In genomic region chrX:56380852-56381251, GRCm38 (mm10) we compare ENCODE assay signal across 28 mouse cellular contexts. TPM values are rescaled to one million over a fixed set of nuclear protein-coding genes. Genes with fewer than 3 reads are reported as not detected.
DNase-seq lines count a peak whose midpoint lies in the region; ATAC-seq and TF ChIP-seq lines count a peak whose summit lies in the region.
"Had no signal": no experiment of that assay in that cellular context is flagged by ENCODE, and none has a peak within 500 bp of the region (broad histone marks: within the 10 kb centered on the region; RNA-seq: fewer than 3 reads in every experiment).

No protein-coding gene starts in this region.

- no peaks in the 10 kb centered on the region for H3K9me3 ChIP-seq in heart, embryonic 11.5 days (replicated peaks; ENCODE audit: control insufficient read depth, low read length)
- no peaks in the 10 kb centered on the region for H3K9me3 ChIP-seq in midbrain, postnatal 0 days (ENCODE audit: low read length)
- H3K9me3 ChIP-seq: embryonic facial prominence, embryonic 15.5 days; forebrain, embryonic 12.5 days had no signal

- no peak for TF ChIP-seq CTCF in midbrain, postnatal 0 days (IDR thresholded peaks at IDR 0.05)

- no peak overlapping the region for H3K4me2 ChIP-seq in heart, embryonic 11.5 days
- H3K4me2 ChIP-seq in midbrain, postnatal 0 days (ENCODE audit: low read depth, low read length, poor library complexity, severe bottlenecking), result no peak overlapping the region
- H3K4me2 ChIP-seq: embryonic facial prominence, embryonic 13.5 days; embryonic facial prominence, embryonic 15.5 days; forebrain, embryonic 12.5 days had no signal

- H3K36me3 ChIP-seq in heart, embryonic 11.5 days (ENCODE audit: control insufficient read depth, insufficient read depth, low read length), result no peaks in the 10 kb centered on the region
- no peaks in the 10 kb centered on the region for H3K36me3 ChIP-seq in midbrain, postnatal 0 days (ENCODE audit: insufficient read depth, low read length)
- H3K36me3 ChIP-seq: embryonic facial prominence, embryonic 13.5 days; embryonic facial prominence, embryonic 15.5 days; forebrain, embryonic 10.5 days; forebrain, embryonic 12.5 days had no signal

- 48% methylated on average over 2 of the region's 2 CpGs for WGBS in heart, embryonic 11.5 days (ENCODE audit: insufficient replicate concordance)
- 91% methylated on average over 2 of the region's 2 CpGs for WGBS in midbrain, postnatal 0 days

- no peak overlapping the region for H3K27ac ChIP-seq in heart, embryonic 11.5 days (ENCODE audit: low read depth, low read length)
- no peak overlapping the region for H3K27ac ChIP-seq in midbrain, postnatal 0 days (ENCODE audit: low read depth, low read length)
- H3K27ac ChIP-seq: embryonic facial prominence, embryonic 13.5 days; embryonic facial prominence, embryonic 15.5 days; forebrain, embryonic 10.5 days; forebrain, embryonic 12.5 days had no signal

- H3K27me3 ChIP-seq in heart, embryonic 11.5 days (ENCODE audit: control insufficient read depth, insufficient read depth, low read length), result no peaks in the 10 kb centered on the region
- no peaks in the 10 kb centered on the region for H3K27me3 ChIP-seq in midbrain, postnatal 0 days (ENCODE audit: insufficient read depth, low read length)
- H3K27me3 ChIP-seq: embryonic facial prominence, embryonic 13.5 days; embryonic facial prominence, embryonic 15.5 days; forebrain, embryonic 12.5 days had no signal

- ATAC-seq in heart, embryonic 11.5 days (replicated peaks; ENCODE audit: insufficient number of reproducible peaks, low FRiP score, low TSS enrichment), result no peak
- no peak for ATAC-seq in midbrain, postnatal 0 days (ENCODE audit: low FRiP score)
- ATAC-seq: activated CD4-positive, CD25-positive, alpha-beta regulatory T cell, adult 4 months; forebrain, embryonic 14.5 days; forebrain, embryonic 16.5 days; Patski had no signal

- no peak overlapping the region for H3K4me3 ChIP-seq in heart, embryonic 11.5 days (ENCODE audit: low read depth, low read length)
- no peak overlapping the region for H3K4me3 ChIP-seq in midbrain, postnatal 0 days (ENCODE audit: low read depth, low read length)
- H3K4me3 ChIP-seq: embryonic facial prominence, embryonic 13.5 days; embryonic facial prominence, embryonic 15.5 days; erythroblast, embryonic 14.5 days; forebrain, embryonic 10.5 days; forebrain, embryonic 12.5 days had no signal

- H3K9ac ChIP-seq in heart, embryonic 11.5 days (ENCODE audit: low read depth, low read length), result no peak overlapping the region
- no peak overlapping the region for H3K9ac ChIP-seq in midbrain, postnatal 0 days (replicated peaks; ENCODE audit: low read length, poor library complexity, severe bottlenecking)
- H3K9ac ChIP-seq: embryonic facial prominence, embryonic 13.5 days; embryonic facial prominence, embryonic 15.5 days; forebrain, embryonic 12.5 days had no signal

- DNase-seq in heart, postnatal 10 days, result peak; percentile 2 to 18
- DNase-seq in 3134 (ENCODE audit: extremely low read depth, insufficient read length, low spot score) (peak; percentile 16), 3T3-L1 (ENCODE audit: low read depth, low spot score) (peak; percentile 80), adipocyte (ENCODE audit: low spot score) (peak; percentile 51)
- no peak for DNase-seq in midbrain, postnatal 0 days (ENCODE audit: low spot score)
- DNase-seq in layer of hippocampus, adult 9-11 months, result no peak
- DNase-seq: adrenal gland, adult 2 months; adrenal gland, postnatal 10 days; adrenal gland, postnatal 25 days; cerebellum, adult 11 months; cerebellum, adult 18-20 months; cerebellum, adult 8-10 months; cerebellum, adult 9-11 months; cerebellum, postnatal 14 days; cerebellum, postnatal 36 days; embryo, embryonic 11 days had no signal

- intact Hi-C loops in heart, postnatal 10 days (cut with DNase I), result no loop called here

- no peaks in the 10 kb centered on the region for H3K4me1 ChIP-seq in heart, embryonic 11.5 days (ENCODE audit: control insufficient read depth, insufficient read depth, low read length)
- H3K4me1 ChIP-seq in midbrain, postnatal 0 days (ENCODE audit: insufficient read depth, low read length), result no peaks in the 10 kb centered on the region
- H3K4me1 ChIP-seq: embryonic facial prominence, embryonic 13.5 days; embryonic facial prominence, embryonic 15.5 days; forebrain, embryonic 10.5 days; forebrain, embryonic 12.5 days had no signal

RNA-seq across cellular contexts. Expression of gene Smim10l2a, which starts 6.5 kb away (rescaled TPM):
- total RNA-seq in heart, postnatal 10 days (2021), result under 1 TPM; 0.42 to 0.45 TPM
- polyA plus RNA-seq in heart, embryonic 11.5 days (2014; fragmentation: Nextera tagmentation; extraction: Ambion mirVana), result 2.0 and 3.2 TPM in 2 replicates
- total RNA-seq in midbrain, postnatal 0 days (2014; rRNA removed), result 72.8 and 83.0 TPM in 2 replicates
- polyA plus RNA-seq in midbrain, postnatal 0 days (2015; fragmentation: Nextera tagmentation; extraction: Ambion mirVana), result 54.1 and 58.1 TPM in 2 replicates
- total RNA-seq: MEL had no signal
- polyA plus RNA-seq: C2C12; erythroblast, embryonic 14.5 days had no signal

RNA-seq across cellular contexts. Expression of gene Zfp449, which starts 34.7 kb away (rescaled TPM):
- 1 to 10 TPM; 5.5 to 6.5 TPM for total RNA-seq in heart, postnatal 10 days (2021)
- 8.0 and 9.7 TPM in 2 replicates for polyA plus RNA-seq in heart, embryonic 11.5 days (2014; fragmentation: Nextera tagmentation; extraction: Ambion mirVana)
- 5.3 and 5.4 TPM in 2 replicates for total RNA-seq in midbrain, postnatal 0 days (2014; rRNA removed)
- 3.4 and 3.5 TPM in 2 replicates for polyA plus RNA-seq in midbrain, postnatal 0 days (2015; fragmentation: Nextera tagmentation; extraction: Ambion mirVana)
- polyA plus RNA-seq: erythroblast, embryonic 14.5 days had no signal

Comparison
In these comparisons a context has a peak if more than half of its experiments do, and no peak if none do; other contexts are left out.
1. DNase-seq: peak in heart, postnatal 10 days (2 of 2), 3134 (single experiment), 3T3-L1 (single experiment) and adipocyte (single experiment); none in midbrain, postnatal 0 days (single experiment) and layer of hippocampus, adult 9-11 months (single experiment).
2. RNA of gene Smim10l2a, which starts 6.5 kb away (total RNA-seq): 72.8 to 83.0 TPM in midbrain, postnatal 0 days; 0.42 to 0.45 TPM in heart, postnatal 10 days; every median in the first group is over 10 times any median in the second.